Mouse (Mus musculus) E14TG2a.4 (cell line): ENCODE results near the gene Stx6.

Experiments used
- H3K27me3 ChIP-seq: 2 replicates; pipeline ENCODE4 v1.6.1; 2014; ENCODE audit warnings: low read length, control low read depth; ENCODE audit not compliant: insufficient read depth
- H3K36me3 ChIP-seq: 2 replicates; pipeline ENCODE4 v1.6.1; 2014; ENCODE audit warnings: low read length, control low read depth; ENCODE audit not compliant: insufficient read depth
- H3K4me1 ChIP-seq: replicated peaks from 2 replicates; pipeline ENCODE4 v1.6.1; 2014; ENCODE audit warnings: low read depth, low read length, control low read depth
- H3K4me3 ChIP-seq: replicated peaks from 2 replicates; pipeline ENCODE4 v1.5.1; 2014; ENCODE audit warnings: mild to moderate bottlenecking, low read length
- H3K9me3 ChIP-seq: 2 replicates; pipeline ENCODE4 v1.6.1; 2014; ENCODE audit warnings: low read length, control low read depth
- CTCF ChIP-seq: conservative IDR thresholded peaks from 2 replicates; pipeline ENCODE4 v1.5.1; 2014; ENCODE audit warnings: low read length
- NANOG ChIP-seq: IDR thresholded peaks from 2 replicates; pipeline ENCODE4 v1.6.1; 2014; ENCODE audit warnings: borderline replicate concordance, low read length, mixed read lengths
- POU5F1 ChIP-seq: IDR thresholded peaks from 2 replicates; pipeline ENCODE4 v1.6.1; 2014; ENCODE audit warnings: low read length, borderline replicate concordance

Gene Stx6

DNA sequence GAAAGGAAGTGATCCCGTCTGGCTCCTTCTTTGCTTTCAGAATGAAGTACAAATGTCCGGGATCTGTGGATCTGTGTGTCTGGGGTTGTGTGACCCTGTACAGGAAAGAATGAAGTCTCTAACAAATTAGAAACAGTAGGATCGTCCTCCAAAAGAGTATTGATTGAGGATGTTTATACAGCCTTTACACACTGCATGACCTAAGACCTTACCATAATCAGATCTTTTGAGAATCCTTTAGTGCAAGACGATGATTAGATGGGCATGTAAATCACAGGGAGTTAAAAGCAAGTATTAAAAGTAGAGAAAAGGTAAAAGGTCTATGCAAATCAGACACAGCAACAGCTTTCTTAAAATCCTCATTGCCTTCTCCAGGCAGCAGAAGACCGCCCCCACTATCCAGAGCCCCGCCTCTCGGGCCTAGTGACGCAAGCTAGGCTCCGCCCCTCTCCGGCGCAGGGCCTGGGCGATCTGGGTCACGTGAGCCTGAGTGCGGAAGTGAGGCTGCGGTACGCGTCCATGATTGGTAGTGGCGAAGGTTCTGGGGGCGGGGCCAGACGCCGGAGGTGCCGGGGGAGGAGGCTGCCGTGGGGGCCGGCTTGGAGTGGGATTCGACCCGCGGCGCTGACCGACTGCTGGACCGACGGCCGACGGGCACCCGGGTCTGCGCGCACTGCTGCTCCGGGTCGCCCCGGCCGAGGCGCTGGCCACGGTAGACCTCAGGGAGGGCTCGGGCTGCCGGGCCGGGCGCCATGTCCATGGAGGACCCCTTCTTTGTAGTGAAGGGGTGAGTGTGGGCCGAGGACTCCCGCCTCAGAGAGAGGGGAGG, at the start of gene Stx6:
Gene Stx6, plus strand, starts transcription at position 575 of the 829 bp plus-strand sequence.
- Histone ChIP-seq H3K36me3 (no peaks in the 10 kb centered on the region), H3K4me1 (peaks cover 26% of the 10 kb centered on the region), H3K27me3 (peaks cover 4% of the 10 kb centered on the region; the same call in 1 of the 2 replicates), H3K4me3 (peak within 1 kb of the TSS; percentile 99), H3K9me3 (no peaks in the 10 kb centered on the region)
- no peak for TF ChIP-seq POU5F1
- TF ChIP-seq NANOG, result no peak
- no peak for TF ChIP-seq CTCF

DNA sequence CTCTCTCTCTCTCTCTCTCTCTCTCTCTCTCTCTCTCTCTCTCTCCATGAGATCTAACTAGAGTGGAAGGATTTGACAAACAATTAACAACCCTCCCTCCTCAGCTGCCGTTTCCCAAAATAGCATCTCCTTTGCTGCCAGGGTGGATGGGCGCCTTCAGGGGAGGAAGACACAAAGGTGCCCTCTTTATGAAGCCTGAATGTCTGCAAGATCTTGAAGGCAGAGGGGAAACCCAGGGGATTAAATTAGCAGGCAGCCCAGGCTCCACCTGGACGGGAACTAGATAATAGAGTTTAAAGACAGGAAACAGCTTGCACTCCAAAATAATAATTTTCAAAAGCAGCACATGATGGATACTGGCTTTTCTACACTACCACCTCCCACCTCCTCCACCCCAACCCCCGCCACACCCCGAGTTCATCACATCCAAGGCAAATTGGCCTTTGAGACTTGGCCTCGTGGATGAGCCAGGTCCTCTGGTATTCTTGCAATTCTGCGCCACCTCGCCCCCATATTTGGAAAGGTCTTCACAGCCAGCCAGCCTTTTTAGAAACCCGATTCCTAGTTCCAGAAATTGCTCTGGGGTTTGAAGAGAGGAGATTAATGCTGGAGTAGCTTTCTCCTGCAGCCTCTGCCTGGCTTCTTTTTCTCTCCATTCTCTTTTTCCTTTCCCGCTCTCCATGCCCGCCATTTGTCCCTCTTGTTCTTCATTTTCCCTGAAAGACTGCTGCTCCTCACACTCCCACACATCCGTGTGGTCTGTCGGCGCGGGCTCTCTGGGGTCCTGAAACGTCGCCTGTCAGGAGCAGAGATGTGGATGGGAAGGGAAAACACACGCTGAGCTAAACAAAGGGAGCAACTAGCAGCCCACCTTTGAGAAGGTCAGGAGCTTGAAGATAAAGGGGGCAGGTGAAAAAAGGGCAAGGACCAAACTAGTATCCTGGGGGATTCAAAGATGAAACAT, 48.8 kb upstream of the Stx6 start:
- TF ChIP-seq NANOG, result peak; percentile 31; the same call in 1 of the 2 replicates
- no peak for TF ChIP-seq CTCF
- no peak for TF ChIP-seq POU5F1

DNA sequence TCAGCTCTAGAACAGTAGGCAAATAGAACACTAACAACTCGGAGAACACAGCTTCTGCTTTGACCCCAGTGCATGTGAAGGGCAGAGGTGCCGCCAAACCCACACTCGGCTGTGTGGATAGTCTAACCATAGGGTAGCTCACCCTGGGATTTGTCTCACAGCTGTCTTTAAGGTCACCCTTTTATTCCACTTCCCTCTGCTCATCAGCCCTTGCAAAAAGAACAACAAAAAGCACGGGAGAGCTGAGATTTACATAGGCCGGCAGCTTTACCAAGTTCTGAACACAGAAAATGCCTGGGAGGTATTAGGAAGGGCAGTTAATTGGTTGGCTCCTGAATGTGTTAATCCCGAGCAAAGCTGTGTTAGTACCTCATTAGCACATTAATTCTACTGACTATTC, 47.0 kb upstream of the Stx6 start:
- H3K4me1 ChIP-seq, result peaks cover 54% of the 10 kb centered on the region
- no peaks in the 10 kb centered on the region for H3K36me3 ChIP-seq
- H3K4me3 ChIP-seq, result peak overlapping the region; percentile 5; the same call in 1 of the 2 replicates
- H3K27me3 ChIP-seq, result peaks cover 38% of the 10 kb centered on the region
- no peaks in the 10 kb centered on the region for H3K9me3 ChIP-seq
- TF ChIP-seq POU5F1 (no peak), NANOG (peak; percentile 81), CTCF (no peak)

More for the DNA sequence above, 48.8 kb upstream of the Stx6 start:
- Histone ChIP-seq H3K4me1 (peaks cover 58% of the 10 kb centered on the region), H3K27me3 (peaks cover 33% of the 10 kb centered on the region), H3K36me3 (no peaks in the 10 kb centered on the region), H3K4me3 (peak overlapping the region; percentile 46; the same call in 1 of the 2 replicates), H3K9me3 (no peaks in the 10 kb centered on the region)

DNA sequence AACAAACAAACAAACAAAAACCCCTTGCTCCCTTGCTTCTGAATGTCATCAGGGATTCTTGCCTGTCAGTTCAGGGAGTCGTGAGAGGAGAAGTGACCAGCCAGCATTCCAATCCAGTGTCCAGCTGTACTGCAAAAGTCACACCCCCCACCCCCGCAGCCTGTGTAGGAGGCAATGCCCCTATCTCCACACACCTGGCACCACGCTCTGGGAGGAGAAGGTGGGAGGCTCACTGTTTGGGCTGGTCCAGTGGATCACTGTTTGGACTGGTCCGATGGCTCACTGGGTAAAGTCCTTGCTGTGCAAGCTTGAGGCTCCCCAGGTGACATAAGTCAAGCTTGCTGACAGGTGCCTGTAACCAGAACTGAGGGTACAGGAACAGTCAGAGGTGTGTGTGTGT, 46.4 kb upstream of the Stx6 start:
- TF ChIP-seq NANOG (no peak), CTCF (no peak), POU5F1 (no peak)
- H3K36me3 ChIP-seq, result no peaks in the 10 kb centered on the region
- no peak overlapping the region for H3K4me3 ChIP-seq
- peaks cover 35% of the 10 kb centered on the region for H3K27me3 ChIP-seq
- peaks cover 54% of the 10 kb centered on the region for H3K4me1 ChIP-seq
- H3K9me3 ChIP-seq, result no peaks in the 10 kb centered on the region

DNA sequence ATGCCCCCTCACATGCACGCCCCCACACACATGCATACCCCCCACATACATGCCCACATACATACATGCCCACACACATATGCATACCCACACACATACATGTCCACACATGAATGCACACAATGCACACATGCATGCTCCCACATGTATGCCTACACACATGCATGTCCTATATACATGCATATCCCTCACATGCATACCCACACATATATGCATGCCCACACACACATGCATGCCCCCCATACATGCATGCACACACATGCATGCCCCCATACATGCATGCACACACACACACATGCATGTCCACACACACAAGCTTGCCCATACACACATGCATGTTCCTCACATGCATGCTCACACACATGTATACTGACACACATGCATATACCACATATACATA, 45.6 kb upstream of the Stx6 start:
- H3K36me3 ChIP-seq, result no peaks in the 10 kb centered on the region
- peaks cover 31% of the 10 kb centered on the region for H3K27me3 ChIP-seq
- TF ChIP-seq POU5F1, result no peak
- no peak for TF ChIP-seq NANOG
- no peak for TF ChIP-seq CTCF
- no peaks in the 10 kb centered on the region for H3K9me3 ChIP-seq
- H3K4me1 ChIP-seq, result peaks cover 54% of the 10 kb centered on the region
- H3K4me3 ChIP-seq, result no peak overlapping the region

DNA sequence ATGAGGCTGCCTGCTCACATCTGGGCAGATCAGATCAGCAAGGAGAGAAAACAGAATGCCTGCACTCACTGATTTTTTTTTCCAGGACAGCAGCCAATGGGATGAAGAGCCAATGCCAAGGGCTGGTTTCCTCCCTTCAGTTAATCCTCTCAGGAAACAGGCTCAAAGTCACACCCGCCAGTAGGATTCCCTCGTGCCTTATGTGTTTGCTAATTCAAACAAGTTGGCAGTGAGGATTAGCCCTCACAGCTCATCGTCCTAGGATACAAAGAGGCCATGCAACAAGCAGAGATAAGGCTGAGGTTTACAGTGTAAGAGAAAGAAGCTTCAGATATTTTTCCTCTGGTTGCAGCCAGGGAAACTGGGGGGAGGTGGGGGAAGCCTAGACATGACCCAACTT, 44.6 kb upstream of the Stx6 start:
- H3K27me3 ChIP-seq, result peaks cover 24% of the 10 kb centered on the region
- no peaks in the 10 kb centered on the region for H3K36me3 ChIP-seq

DNA sequence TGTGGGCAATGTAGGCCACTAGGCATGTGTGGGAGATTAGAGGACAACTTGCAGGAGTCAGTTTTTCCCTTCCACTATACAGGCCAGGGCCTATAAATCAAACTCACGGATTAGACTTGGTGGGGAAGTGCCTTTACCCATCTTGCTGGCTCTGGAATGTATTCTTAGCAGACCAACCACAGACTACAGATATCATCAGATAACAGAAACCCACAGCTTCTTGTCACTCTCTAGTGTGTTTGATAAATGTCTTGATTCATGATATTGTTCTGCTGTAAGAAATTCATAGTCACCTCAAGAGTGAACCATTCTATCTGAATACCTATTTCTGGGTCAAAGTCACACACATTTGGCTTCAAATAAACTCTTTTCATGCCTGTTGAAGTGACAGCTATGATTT, 38.8 kb upstream of the Stx6 start:
- peaks cover 4% of the 10 kb centered on the region; the same call in 1 of the 2 replicates for H3K9me3 ChIP-seq
- peaks cover under 1% of the 10 kb centered on the region; the same call in 1 of the 2 replicates for H3K4me1 ChIP-seq
- no peak overlapping the region for H3K4me3 ChIP-seq
- TF ChIP-seq POU5F1, result no peak
- no peak for TF ChIP-seq CTCF
- no peak for TF ChIP-seq NANOG
- no peaks in the 10 kb centered on the region for H3K36me3 ChIP-seq
- peaks cover 17% of the 10 kb centered on the region; the same call in 1 of the 2 replicates for H3K27me3 ChIP-seq

More for the DNA sequence above, 44.6 kb upstream of the Stx6 start:
- H3K9me3 ChIP-seq, result 0 out of 2 replicates have a peak, but pooled peaks cover under 1% of the 10 kb centered on the region
- H3K4me1 ChIP-seq, result peaks cover 54% of the 10 kb centered on the region
- no peak for TF ChIP-seq NANOG
- H3K4me3 ChIP-seq, result no peak overlapping the region
